Mouse (Mus musculus) limb, embryonic 10.5 days (tissue): ENCODE results near the gene Mymx. TPM values are rescaled to one million over a fixed set of nuclear protein-coding genes. Genes with fewer than 3 reads are reported as not detected.

Experiments
- DNase-seq: peaks from one replicate; pipeline ENCODE4 v3.0.0-alpha.2; 2017; ENCODE audit warnings: low spot score
- H3K27ac ChIP-seq: fragments of 300-500 bp; sonication (generic); 2 replicates; pipeline ENCODE4 v1.5.1; 2016; ENCODE audit warnings: mild to moderate bottlenecking
- H3K27me3 ChIP-seq: fragments of 300-500 bp; sonication (generic); 2 replicates; pipeline ENCODE4 v1.6.1; 2016; ENCODE audit warnings: low read depth, mild to moderate bottlenecking; ENCODE audit not compliant: poor library complexity, severe bottlenecking
- H3K36me3 ChIP-seq: fragments of 300-500 bp; sonication (generic); 2 replicates; pipeline ENCODE4 v1.6.1; 2016; ENCODE audit warnings: mild to moderate bottlenecking, moderate library complexity
- H3K4me1 ChIP-seq: fragments of 300-500 bp; sonication (generic); 2 replicates; pipeline ENCODE4 v1.6.1; 2016
- H3K4me3 ChIP-seq: fragments of 300-500 bp; sonication (generic); 2 replicates; pipeline ENCODE4 v1.5.1; 2016; ENCODE audit warnings: mild to moderate bottlenecking, moderate library complexity
- H3K9me3 ChIP-seq: fragments of 300-500 bp; sonication (generic); replicated peaks from 2 replicates; pipeline ENCODE4 v1.6.1; 2016; ENCODE audit warnings: mild to moderate bottlenecking
- whole genome bisulfite sequencing: fragments of 180-500 bp; shearing (Covaris S2); methylation state at CpG from one replicate; pipeline ENCODE4 v1.1.7; 2016; 5-methylcytosine and 5-hydroxymethylcytosine counted together
- polyA plus RNA-seq: library from polyadenylated mRNA; unstranded; fragments of >200 nt; fragmentation: Nextera tagmentation; extraction: Ambion mirVana; gene quantifications from 2 replicates; pipeline ENCODE4 v1.2.1, GENCODE M21; 2016

The Mymx gene
- polyA plus RNA-seq, 1 experiment from 2014 or later, result 1.2 TPM

- Histone ChIP-seq H3K9me3 (no peaks in the 10 kb centered on the region), H3K4me3 (peak overlapping the region; percentile 68), H3K4me1 (peaks cover 49% of the 10 kb centered on the region), H3K27ac (no peak overlapping the region), H3K27me3 (peaks cover 43% of the 10 kb centered on the region), H3K36me3 (no peaks in the 10 kb centered on the region)
- WGBS, result 75% methylated on average over 3 of the region's 3 CpGs
- no peak for DNase-seq
Measured at GRCm38 (mm10) chr17:45556514-45557245, 45.2 kb downstream of the Mymx start.

DNA sequence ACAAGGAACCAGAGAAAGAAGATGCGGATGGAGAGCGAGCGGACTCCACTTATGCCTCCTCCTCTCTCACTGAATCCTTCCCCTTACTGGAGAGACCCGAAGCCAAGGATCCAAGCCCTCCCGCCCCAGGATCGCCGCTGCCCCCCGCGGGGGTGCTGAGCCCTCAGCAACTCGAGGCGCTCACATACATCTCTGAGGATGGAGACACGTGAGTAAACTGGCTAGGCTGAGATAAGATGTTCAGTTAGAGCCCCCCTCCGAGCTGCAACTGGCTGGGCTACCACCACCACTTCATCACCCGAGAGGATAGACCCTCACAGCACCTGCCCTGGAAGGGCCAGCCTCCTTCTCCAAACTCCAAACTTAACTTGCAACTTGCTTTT is 45.8 kb downstream of the Mymx start:
- peaks cover 47% of the 10 kb centered on the region for H3K27me3 ChIP-seq
- no peaks in the 10 kb centered on the region for H3K9me3 ChIP-seq
- H3K4me3 ChIP-seq, result peak overlapping the region; percentile 68
- no peaks in the 10 kb centered on the region for H3K36me3 ChIP-seq
- WGBS, result 3% methylated on average over 14 of the region's 14 CpGs
- H3K4me1 ChIP-seq, result peaks cover 49% of the 10 kb centered on the region
- peak overlapping the region; percentile 56; the same call in 1 of the 2 replicates for H3K27ac ChIP-seq
- no peak for DNase-seq

GRCm38 (mm10) chr17:45555452-45556106 is 46.3 kb downstream of the Mymx start, which contains the start of gene Nfkbie:
Nfkbie (plus strand) TSS chr17:45555703.
- H3K27ac ChIP-seq, result peak within 1 kb of the TSS; percentile 56; the same call in 1 of the 2 replicates
- peaks cover 49% of the 10 kb centered on the region for H3K4me1 ChIP-seq
- H3K9me3 ChIP-seq, result no peaks in the 10 kb centered on the region
- DNase-seq, result peak; percentile 100
- peaks cover 52% of the 10 kb centered on the region for H3K27me3 ChIP-seq
- no peaks in the 10 kb centered on the region for H3K36me3 ChIP-seq
- under 1% methylated on average over 45 of the region's 45 CpGs for WGBS
- H3K4me3 ChIP-seq, result peak within 1 kb of the TSS; percentile 68

GRCm38 (mm10) chr17:45554420-45554819 is 47.5 kb downstream of the Mymx start:
- WGBS, result 25% methylated on average over 1 of the region's 1 CpGs
- H3K36me3 ChIP-seq, result no peaks in the 10 kb centered on the region
- H3K27me3 ChIP-seq, result peaks cover 58% of the 10 kb centered on the region
- no peaks in the 10 kb centered on the region for H3K9me3 ChIP-seq
- H3K4me1 ChIP-seq, result peaks cover 59% of the 10 kb centered on the region
- no peak overlapping the region for H3K27ac ChIP-seq
- H3K4me3 ChIP-seq, result no peak overlapping the region
- DNase-seq, result no peak

GRCm38 (mm10) chr17:45553065-45553464 is 48.8 kb downstream of the Mymx start:
- H3K4me3 ChIP-seq, result no peak overlapping the region
- peaks cover 61% of the 10 kb centered on the region for H3K4me1 ChIP-seq
- WGBS, result 92% methylated on average over 3 of the region's 3 CpGs
- H3K9me3 ChIP-seq, result no peaks in the 10 kb centered on the region
- peaks cover 69% of the 10 kb centered on the region for H3K27me3 ChIP-seq
- H3K27ac ChIP-seq, result no peak overlapping the region
- H3K36me3 ChIP-seq, result no peaks in the 10 kb centered on the region
- no peak for DNase-seq

DNA sequence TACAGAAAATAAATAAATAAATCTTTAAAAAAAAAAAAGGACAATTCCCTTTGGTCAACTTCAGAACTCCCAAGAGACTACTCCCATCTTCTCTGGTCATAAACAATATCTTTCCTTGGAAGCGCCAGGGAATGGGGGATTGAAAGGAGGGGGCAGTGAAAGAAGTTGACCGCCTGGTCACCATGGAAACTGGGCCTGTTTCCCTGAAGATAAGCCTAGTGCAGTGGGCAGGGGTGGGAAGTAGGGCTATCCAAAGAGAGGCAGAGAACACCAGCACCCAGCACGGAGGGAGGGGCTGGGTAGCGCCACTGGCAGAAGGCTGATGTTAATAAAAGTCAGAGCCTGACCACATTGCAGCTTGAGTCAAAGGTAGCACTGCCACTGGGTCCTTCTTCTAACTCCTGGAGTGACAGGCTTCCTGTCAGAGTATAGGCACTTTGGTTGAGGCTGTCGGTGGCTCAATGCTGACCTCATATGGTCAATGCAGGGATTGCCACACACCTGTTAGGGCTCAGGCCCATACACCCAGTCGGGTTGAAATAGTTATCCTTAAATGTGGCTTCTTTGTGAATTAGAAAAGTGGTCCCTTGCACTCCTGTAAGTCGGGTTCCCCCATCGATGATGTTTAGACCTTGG is 50.0 kb downstream of the Mymx start:
- peak; percentile 82 for DNase-seq
- no peaks in the 10 kb centered on the region for H3K9me3 ChIP-seq
- H3K36me3 ChIP-seq, result peaks cover 1% of the 10 kb centered on the region
- WGBS, result 6% methylated on average over 8 of the region's 8 CpGs
- no peak overlapping the region for H3K27ac ChIP-seq
- H3K4me1 ChIP-seq, result peaks cover 52% of the 10 kb centered on the region
- H3K4me3 ChIP-seq, result 0 out of 2 replicates have a peak overlapping the region, but pooled peaks have one; percentile 1
- peaks cover 70% of the 10 kb centered on the region for H3K27me3 ChIP-seq

DNA sequence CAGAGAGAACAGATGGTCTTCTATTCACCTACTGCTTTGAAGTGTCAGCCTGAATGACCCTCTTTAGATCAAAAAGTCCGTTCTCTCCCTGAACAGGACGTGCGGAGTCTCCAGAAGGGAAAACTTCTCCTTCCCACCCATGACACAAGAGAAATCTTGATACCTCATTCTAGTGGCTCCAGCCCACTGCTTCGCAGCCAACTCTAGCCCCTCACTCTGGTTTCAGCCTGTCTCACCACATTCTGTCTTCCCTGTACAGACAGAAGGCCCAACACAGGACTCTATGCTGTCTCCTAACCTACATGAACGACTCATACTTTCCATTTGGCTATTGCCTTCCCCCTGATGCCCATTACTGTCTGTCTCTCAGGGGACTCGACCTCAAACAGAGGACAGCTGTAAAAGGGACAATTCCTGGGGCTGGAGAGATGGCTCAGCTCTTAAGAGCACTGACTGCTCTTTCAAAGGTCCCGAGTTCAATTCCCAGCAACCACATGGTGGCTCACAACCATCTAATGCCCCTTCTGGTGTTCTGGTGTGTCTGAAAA is 50.6 kb downstream of the Mymx start:
- Histone ChIP-seq H3K4me3 (no peak overlapping the region), H3K27ac (no peak overlapping the region), H3K9me3 (no peaks in the 10 kb centered on the region), H3K36me3 (peaks cover 7% of the 10 kb centered on the region), H3K4me1 (peaks cover 49% of the 10 kb centered on the region), H3K27me3 (peaks cover 70% of the 10 kb centered on the region)
- 41% methylated on average over 7 of the region's 7 CpGs for WGBS
- no peak for DNase-seq

Other genes starting within 250 kb of the Mymx start
- 68.3 and 68.9 TPM in 2 replicates for gene Cdc5l, start 168.4 kb downstream of the Mymx start, polyA plus RNA-seq
- 0.33 and 1.1 TPM in 2 replicates for gene Spats1, start 126.7 kb downstream of the Mymx start, polyA plus RNA-seq
- gene Aars2, start 95.3 kb downstream of the Mymx start, polyA plus RNA-seq, result 32.2 and 34.9 TPM in 2 replicates
- 1.4 and 1.5 TPM in 2 replicates for gene Tcte1, start 78.7 kb downstream of the Mymx start, polyA plus RNA-seq
- 4.1 and 6.8 TPM in 2 replicates for gene Tmem151b, start 52.4 kb downstream of the Mymx start, polyA plus RNA-seq
- 5.1 and 5.2 TPM in 2 replicates for gene Nfkbie, start 46.4 kb downstream of the Mymx start, polyA plus RNA-seq
- 102 and 105 TPM in 2 replicates for gene Slc35b2, start 38.2 kb downstream of the Mymx start, polyA plus RNA-seq
- gene Hsp90ab1, start 28.8 kb downstream of the Mymx start, polyA plus RNA-seq, result 2,007 and 2,405 TPM in 2 replicates
- gene Slc29a1, start 2.5 kb downstream of the Mymx start, polyA plus RNA-seq, result 40.3 and 41.6 TPM in 2 replicates
- gene Capn11, start 57.2 kb upstream of the Mymx start, polyA plus RNA-seq, result 0.59 and 0.98 TPM in 2 replicates
- gene Mrpl14, start 84.2 kb upstream of the Mymx start, polyA plus RNA-seq, result 160 and 167 TPM in 2 replicates
- gene Tmem63b, start 84.8 kb upstream of the Mymx start, polyA plus RNA-seq, result 35.5 and 36.1 TPM in 2 replicates
- 0.33 TPM in 1 of 2 replicates, not detected in the other for gene 1600014C23Rik, start 131.7 kb upstream of the Mymx start, polyA plus RNA-seq